Mouse (Mus musculus) small intestine, adult 2 months (tissue): ENCODE measurements at regions not wholly inside any gene's neighbourhood (a gene's known extent, or its start where the extent isn't known, plus 50 kb on each side); places are given as distances from the start of the nearest gene placed in this dataset.

Experiments
- CTCF ChIP-seq: fragments of 200-500 bp; IDR thresholded peaks from 2 replicates; pipeline ENCODE4 v1.5.1; 2012; ENCODE audit warnings: low read depth, mild to moderate bottlenecking, control low read depth, inconsistent platforms, low read length, moderate library complexity, mixed read lengths; ENCODE audit not compliant: insufficient replicate concordance, insufficient read length; ENCODE audit errors: extremely low read depth
- POLR2A ChIP-seq: fragments of 200-500 bp; IDR thresholded peaks from 2 replicates; pipeline ENCODE4 v1.6.1; 2012; ENCODE audit warnings: low read depth, mild to moderate bottlenecking, control low read depth, inconsistent platforms, low read length, moderate library complexity

GRCm38 (mm10) chr7:113623962-113624361 lies 110.3 kb downstream of the Far1 start:
- TF ChIP-seq POLR2A (no peak), CTCF (no peak)
